Mouse (Mus musculus): ENCODE results near the gene Fam19a2. TPM values are rescaled to one million over a fixed set of nuclear protein-coding genes. Genes with fewer than 3 reads are reported as not detected.

Fam19a2 gene
- polyA plus RNA-seq (2017; shearing (Covaris generic)): not detected

- ATAC-seq: peak; percentile 70
Measured at GRCm38 (mm10) chr10:123263876-123264309, at the start of gene Fam19a2. TSS of gene Fam19a2 (plus strand) at chr10:123263996.

GRCm38 (mm10) chr10:123222785-123223184, 41.0 kb upstream of the Fam19a2 start:
- ATAC-seq: no peak

DNA sequence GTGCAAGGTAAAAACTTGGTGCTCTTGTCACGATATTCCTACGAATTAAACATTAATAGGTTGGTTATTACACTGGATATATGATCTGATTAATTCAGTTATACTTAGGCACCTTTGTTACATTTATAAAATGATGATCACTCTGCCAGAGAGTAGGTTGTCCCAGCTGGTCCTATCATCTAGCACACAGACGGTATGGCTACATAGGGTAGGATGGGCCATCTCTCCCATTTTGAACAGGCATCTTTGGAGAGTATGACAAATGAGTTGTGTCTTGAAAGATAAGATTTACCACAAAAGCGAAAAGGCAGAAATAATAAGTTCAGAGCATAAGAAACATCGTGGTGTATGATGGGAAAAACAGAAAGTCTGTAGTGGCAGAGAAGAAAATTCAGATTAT, 34.4 kb upstream of the Fam19a2 start:
- no peak for ATAC-seq

DNA sequence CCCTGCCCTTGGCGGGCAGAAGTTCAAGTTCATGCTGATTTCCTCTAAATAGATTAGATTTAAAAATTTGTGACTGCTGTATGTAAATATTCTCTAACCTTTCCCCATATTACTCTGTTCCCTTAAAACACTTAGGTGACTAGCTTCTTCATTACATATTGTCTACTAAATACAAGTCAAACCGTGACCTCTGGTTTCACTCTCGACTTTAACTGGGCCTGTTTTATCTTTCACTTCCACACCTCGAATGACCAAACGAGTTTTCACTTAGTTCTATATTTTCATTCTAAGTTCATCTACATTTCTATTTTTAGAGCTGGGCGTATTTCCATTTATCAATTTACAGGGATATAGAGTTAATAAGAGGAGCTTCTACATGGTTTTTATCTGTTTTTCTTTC, 15.7 kb upstream of the Fam19a2 start:
- no peak for ATAC-seq

DNA sequence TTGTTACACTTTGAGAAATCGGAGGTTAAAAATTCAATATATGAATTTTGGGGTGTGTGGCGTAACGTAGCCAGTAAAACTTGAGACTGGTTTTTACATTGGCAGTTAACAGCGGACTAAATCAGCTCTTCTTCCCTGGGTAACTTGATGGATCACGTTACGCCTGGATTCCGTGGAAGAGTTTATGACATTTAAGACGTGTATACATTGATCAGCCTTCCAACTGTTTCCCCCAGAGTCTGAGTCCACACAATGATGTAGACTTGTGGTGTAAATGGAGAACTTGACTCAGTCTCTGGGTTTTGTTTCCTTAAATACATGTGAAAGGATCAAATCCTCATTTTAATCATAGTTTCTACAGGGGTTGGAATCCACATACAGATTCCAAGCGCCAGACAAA, 11.9 kb upstream of the Fam19a2 start:
- ATAC-seq: no peak

GRCm38 (mm10) chr10:123254299-123254698, 9.5 kb upstream of the Fam19a2 start:
- no peak for ATAC-seq

DNA sequence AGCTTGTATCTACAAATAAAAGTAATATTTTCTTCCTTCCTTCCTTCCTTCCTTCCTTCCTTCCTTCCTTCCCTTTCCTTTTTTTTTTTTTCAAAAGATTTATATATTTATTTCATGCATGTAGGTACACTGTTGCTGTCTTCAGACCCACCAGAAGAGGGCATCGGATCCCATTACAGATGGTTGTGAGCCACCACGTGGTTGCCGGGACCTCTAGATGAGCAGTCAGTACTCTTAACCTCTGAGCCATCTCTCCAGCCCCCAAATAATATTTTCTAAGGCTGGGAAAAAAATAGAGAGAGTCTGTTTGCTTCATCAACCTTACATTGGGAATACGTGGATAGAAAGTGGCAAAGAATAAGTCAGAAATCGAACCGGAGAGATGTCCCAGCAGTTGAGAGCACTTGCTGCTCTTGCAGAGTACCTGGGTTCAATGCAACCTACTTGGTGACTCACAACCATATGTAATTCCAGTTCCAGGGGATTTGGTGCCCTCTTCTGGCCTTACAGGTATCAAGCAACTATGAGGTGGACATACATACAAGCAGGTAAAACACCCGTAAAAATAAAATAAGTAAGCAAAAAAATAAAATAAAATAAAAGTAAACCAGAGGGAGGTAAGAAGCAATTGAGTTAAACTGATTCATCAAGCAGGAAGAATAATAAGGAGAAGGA, 8.0 kb upstream of the Fam19a2 start:
- no peak for ATAC-seq

GRCm38 (mm10) chr10:123264461-123265191, 830 bp downstream of the Fam19a2 start:
- ATAC-seq: no peak

GRCm38 (mm10) chr10:123265241-123265790, 1.5 kb downstream of the Fam19a2 start:
- no peak for ATAC-seq

DNA sequence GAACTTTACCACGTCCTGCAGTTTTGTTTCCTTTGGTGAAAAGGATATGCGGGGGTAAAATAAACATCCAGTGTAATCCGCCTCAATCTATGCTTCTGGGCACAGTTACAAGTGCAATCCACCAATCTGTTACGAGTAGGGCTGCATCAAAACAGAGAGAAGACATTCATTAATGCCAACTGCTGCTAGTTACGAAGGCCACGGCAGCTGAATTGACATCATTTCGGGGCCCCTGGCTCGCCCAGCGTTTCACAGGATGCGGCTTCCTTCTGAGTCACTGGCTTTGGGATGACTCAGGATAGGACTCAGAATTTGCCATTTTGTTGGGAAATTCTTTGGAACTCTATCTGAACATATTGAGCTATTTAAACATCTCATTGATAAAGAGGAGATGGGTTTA, 4.8 kb downstream of the Fam19a2 start:
- ATAC-seq: no peak

GRCm38 (mm10) chr10:123274554-123274953, 10.8 kb downstream of the Fam19a2 start:
- no peak for ATAC-seq

GRCm38 (mm10) chr10:123307300-123307699, 43.5 kb downstream of the Fam19a2 start:
- ATAC-seq: no peak

- ATAC-seq: no peak
Measured at GRCm38 (mm10) chr10:123326271-123326670, 62.5 kb downstream of the Fam19a2 start.

DNA sequence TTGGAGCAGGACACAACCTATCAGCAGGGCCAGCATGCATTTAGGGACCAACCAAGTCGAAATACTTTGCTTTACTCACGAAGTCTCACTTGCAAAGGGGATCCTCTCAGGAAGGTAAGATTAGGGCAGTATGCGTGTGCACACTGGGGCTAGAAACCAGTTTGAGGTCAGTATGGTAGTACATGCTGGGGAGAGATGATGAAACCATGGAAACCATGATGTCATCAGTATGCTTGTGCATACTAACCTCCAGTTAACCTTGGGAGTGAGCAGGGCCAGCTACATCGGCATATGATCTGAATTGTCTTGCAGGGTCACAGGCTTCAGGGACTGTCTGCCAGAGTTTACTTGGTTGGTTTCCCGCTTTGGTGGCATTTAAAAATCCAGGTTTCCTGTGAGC, 77.5 kb downstream of the Fam19a2 start:
- no peak for ATAC-seq

DNA sequence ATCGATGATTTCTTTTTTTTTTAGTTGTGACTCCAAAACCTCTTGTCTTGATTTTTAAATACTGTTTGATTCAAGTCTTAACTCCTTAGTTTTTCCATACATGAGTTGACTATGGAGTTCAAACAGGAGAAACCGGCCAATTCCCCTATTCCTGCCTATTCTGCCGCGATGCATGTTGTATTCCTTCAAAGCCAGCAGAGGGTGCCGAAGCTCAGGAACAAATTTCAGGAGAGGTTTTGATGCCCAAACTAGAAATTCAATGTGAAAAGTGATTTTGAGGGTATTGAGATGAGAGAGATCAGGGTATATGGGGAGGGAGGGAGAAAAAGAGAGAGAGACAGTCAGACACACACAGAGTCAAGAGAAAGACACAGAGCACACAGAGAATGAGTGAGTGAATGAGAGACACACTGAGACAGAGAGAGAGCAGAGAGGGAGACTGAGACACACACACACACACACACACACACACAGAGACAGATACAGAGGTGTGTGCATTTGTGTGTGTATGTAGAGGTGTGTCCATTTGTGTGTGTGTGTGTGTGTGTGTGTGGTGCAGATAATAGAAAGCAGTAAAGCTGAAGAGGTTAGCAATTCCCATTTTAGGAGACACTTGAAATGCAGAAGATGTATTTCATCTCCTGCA, 78.9 kb downstream of the Fam19a2 start:
- ATAC-seq: no peak

GRCm38 (mm10) chr10:123346301-123346700, 82.5 kb downstream of the Fam19a2 start:
- no peak for ATAC-seq

GRCm38 (mm10) chr10:123353667-123354066, 89.9 kb downstream of the Fam19a2 start:
- ATAC-seq: no peak

- ATAC-seq: no peak
Measured at GRCm38 (mm10) chr10:123357010-123357409, 93.2 kb downstream of the Fam19a2 start.

DNA sequence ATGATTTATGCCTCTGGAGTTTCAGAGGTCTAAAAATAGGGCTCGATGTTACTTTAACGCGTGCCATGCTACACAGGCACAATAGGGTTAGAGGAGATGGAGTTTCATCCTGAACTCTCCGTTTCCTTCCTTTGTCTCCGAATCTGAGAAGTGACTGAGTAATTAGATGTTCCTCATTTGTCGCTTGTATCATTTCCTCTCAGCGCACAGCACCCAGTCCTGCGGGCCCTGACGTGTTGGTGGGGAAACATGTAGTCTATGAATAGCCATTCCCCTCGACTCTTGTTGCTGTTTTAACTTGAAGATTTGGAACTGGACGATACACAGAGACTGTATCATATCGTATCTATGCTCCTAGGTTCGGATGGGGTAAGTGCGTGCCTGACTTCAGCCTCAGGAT, 96.7 kb downstream of the Fam19a2 start:
- ATAC-seq: no peak

GRCm38 (mm10) chr10:123364628-123365027, 100.8 kb downstream of the Fam19a2 start:
- ATAC-seq: no peak

- ATAC-seq: no peak
Measured at GRCm38 (mm10) chr10:123367152-123367864, 103.5 kb downstream of the Fam19a2 start.

DNA sequence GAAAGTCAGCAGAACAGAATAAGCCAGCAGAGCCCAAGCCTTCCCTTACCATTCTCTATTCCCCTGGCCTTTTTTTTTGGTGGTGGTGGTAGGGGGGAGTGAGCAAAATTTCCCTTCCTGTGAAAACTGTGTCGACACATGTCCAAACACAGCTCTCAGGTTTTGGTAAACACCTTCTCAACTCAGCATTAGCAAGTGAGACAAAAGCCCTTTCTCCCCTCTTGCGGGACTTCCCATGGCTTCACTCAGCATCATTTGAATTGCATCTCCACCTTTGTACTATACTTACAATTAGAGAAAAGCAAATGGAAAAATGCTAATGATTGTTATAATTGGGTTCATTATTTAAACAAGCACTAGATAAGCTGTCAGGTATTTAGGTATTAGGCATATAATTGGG, 119.5 kb downstream of the Fam19a2 start:
- no peak for ATAC-seq

GRCm38 (mm10) chr10:123385641-123386040, 121.8 kb downstream of the Fam19a2 start:
- no peak for ATAC-seq
